Mouse (Mus musculus): ENCODE results near the gene Padi2.

The Padi2 gene

GRCm38 (mm10) chr4:140960781-140961466 is 54.8 kb downstream of the Padi2 start, which contains the start of gene Sdhb:
Gene Sdhb, plus strand, starts transcription at chr4:140961203.
- DNase-seq, result peak; percentile 92 to 93

DNA sequence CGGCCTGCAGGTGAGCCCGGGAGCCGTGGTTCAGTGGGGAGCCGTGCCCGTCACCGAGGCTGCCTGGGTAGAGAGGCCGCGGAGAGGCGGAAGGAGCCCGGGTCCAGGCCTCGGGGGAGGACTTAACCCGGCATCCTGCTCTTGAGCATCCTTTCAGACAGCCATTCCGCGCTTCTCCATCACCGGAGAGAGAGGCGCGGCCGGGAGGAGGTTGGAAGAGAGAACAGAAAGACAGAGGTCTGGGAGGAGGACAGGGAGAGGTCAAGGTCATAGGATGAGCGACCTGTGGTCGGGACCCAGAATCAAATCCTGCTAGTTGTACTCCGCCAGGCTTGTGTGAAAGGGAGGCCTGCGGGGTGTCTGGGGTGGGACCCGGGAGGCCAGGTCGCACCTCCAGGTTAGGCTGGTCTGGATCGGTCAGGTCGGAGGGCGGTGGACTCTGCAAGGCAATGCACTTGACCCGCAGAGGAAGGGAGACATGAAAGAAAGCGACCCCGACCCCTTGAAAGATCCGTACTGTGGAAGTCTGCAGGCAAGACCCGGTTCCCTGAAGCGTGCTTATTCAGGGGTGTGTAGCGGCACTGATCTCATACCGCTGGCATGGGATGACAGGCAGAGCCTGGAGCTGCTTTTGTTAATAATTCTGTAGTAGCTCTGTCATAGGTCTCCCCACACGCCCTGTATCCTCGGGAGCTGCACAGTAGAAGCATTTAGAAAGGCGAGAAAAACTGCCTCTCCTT is 55.5 kb downstream of the Padi2 start:
- DNase-seq, result no peak

GRCm38 (mm10) chr4:140962207-140962909 is 56.2 kb downstream of the Padi2 start:
- DNase-seq, result no peak

DNA sequence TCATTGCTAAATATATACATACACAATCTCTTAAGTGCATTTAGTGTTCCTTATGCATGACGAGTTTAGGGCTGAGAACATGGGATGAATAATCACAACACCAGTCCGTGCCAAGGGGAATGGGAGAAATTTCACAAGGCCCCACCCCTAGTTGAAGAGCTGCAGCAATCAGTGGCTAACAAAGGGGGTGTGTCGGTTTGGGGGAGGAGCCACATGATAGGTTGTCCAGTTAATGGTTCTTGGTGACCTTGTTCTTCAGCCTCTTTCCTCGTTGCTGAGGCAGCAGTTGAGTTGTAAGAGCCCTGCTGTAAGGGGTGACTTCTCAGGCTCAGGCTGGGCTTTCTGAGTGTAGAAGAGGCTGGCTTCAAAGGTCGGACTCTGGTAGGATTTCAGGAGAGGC is 56.8 kb downstream of the Padi2 start:
- peak in 1 of 2 experiments; percentile 25 for DNase-seq

DNA sequence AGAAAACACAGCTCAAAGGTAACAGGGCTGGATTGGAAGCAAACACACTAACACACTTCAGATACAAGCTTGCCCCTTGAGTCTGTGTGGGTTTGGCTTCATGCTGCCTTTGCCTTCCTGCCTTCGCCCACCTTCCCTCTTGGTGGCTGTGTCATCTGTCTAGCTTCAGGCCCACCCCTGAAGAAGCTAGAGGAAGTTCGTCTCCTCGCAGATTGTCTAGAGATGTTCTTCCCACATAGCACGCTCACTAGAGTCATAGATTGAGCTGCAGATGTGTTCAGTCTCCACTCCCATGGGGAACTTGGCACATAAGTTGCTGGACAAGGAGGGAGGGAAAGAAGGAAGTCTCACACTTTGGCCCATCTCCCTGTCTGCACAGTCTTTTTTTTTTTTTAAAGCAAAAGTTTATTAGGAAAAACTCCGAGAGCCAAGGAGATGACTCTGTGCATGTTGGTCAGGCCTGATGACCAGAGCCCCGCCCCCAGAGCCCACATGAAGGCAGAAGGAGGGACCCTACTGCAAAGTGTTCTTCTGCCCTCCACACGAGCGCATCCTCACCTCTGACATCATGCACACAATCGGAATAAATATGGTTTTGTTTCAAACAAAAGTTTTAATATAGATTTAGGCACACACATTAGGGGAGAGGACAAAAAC is 57.9 kb downstream of the Padi2 start:
- DNase-seq, result no peak

- peak; percentile 79 to 80 for DNase-seq
These were observed 58.5 kb downstream of the Padi2 start for GRCm38 (mm10) chr4:140964620-140965019.

DNA sequence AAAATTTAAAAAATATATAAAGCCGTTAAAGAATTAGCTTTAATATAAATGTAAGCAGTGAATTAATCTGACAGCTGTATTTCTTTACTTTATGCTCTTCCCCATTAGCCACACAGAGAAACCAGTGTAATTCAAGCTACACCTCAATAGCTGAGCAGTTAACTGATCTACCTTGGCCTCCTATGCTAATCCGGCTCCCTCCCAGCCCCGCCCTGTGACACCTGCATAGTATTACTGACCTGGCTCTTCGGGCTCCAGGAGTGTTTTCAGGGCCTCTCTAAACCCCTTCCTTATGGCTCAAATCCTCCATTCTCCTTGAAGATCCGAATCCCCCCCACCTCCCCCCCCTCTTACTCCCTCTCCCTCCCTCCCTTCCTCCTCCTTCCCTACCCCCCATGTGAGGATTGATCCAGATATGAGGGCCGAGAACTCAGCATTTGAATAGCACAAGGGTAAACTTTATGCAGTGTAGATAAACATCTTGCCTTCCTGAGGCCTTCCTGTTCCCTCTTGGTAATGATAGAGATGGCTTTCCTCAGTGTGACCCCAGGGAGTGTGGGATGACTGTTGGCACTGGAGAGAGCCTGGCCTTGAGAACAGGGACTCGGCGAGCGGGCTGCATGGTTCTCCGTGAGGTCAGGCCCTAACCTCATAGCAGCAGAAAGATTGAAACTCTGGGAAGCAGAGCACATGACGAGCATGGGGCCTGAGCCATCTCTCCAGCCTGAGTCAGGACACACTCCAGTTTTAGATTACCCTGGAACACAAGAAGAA is 61.4 kb downstream of the Padi2 start:
- DNase-seq, result no peak

DNA sequence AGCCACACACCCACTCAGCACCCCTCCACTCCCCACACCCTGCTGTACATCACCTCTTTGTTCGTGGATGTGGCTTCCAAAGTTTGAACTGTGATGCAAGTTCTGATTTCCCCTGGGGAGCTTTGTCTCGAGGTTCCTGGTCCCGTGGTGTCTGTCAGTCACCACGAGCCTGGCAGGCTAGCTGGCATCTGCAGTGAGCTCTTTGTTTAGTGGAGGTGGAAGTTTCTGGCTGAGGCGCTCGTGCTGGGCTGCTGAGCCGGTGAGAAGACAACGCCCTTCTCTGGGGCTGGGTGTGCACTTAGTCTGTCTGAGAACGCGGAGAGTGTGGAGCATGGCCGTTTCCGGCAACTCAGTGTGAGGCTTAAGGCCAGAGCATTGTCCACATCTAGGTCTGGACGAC is 65.5 kb downstream of the Padi2 start:
- no peak for DNase-seq

GRCm38 (mm10) chr4:140974408-140974807 is 68.3 kb downstream of the Padi2 start:
- no peak for DNase-seq

- DNase-seq, result no peak
These were observed 69.2 kb downstream of the Padi2 start for GRCm38 (mm10) chr4:140975356-140975755.

DNA sequence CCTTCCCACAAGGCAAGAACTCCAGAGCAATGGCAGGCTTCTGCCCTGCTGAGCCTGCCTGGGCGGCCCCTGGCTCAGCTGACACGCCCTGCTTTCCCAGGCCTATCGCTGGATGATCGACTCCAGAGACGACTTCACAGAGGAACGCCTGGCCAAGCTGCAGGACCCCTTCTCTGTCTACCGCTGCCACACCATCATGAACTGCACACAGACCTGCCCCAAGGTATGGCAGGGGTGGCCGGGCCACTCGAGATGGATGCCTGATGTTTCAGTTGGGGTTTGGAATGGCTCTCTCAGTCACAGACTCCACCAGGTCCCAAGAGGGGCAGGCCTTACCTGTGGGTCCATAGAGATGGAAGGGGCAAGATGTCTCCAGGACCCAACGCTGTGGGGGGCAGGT is 71.1 kb downstream of the Padi2 start:
- DNase-seq, result no peak

DNA sequence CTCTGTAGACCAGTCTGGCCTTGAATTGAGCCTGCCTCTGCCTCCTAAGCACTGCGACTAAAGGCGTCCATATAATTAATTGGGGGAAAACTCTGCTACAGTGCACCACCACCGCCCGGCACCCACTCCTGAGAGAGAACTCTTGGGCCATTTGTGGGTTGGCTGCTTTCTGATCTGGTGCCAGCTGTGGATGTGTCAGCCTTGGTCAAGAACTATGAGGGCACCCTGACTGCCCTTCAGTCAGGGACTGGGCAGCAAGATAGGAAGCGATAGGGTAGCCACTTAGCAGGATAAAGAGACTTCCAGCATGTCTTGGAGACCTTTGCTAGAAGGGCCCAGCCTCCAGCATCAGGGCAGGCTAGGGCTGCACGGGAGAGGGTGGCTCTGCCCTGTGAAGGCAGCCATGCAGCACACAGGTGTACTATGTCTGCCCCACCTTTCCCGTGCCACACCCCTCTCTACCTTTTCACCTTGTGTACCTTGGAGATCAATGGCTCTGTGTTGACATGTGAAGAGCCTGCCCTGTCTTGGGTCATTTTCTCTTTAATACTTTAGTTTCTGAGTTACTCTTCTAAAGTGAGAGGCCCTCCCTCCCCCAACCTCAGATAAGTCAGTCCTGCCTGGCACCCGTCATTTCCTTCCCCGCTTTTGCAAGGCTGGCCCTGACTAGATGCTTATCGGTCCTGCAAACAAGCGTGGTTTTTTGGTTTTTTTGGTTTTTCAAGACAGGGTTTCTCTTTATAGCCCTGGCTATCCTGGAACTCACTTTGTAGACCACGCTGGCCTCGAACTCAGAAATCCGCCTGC is 71.9 kb downstream of the Padi2 start:
- DNase-seq, result no peak

GRCm38 (mm10) chr4:140981605-140982004 is 75.5 kb downstream of the Padi2 start:
- DNase-seq, result peak; percentile 42

- DNase-seq, result peak; percentile 55 to 62
These were observed 76.7 kb downstream of the Padi2 start for GRCm38 (mm10) chr4:140982808-140983207.

GRCm38 (mm10) chr4:140983442-140983841 is 77.3 kb downstream of the Padi2 start:
- peak; percentile 86 to 89 for DNase-seq

- DNase-seq, result no peak
These were observed 78.4 kb downstream of the Padi2 start for GRCm38 (mm10) chr4:140984544-140984943.

DNA sequence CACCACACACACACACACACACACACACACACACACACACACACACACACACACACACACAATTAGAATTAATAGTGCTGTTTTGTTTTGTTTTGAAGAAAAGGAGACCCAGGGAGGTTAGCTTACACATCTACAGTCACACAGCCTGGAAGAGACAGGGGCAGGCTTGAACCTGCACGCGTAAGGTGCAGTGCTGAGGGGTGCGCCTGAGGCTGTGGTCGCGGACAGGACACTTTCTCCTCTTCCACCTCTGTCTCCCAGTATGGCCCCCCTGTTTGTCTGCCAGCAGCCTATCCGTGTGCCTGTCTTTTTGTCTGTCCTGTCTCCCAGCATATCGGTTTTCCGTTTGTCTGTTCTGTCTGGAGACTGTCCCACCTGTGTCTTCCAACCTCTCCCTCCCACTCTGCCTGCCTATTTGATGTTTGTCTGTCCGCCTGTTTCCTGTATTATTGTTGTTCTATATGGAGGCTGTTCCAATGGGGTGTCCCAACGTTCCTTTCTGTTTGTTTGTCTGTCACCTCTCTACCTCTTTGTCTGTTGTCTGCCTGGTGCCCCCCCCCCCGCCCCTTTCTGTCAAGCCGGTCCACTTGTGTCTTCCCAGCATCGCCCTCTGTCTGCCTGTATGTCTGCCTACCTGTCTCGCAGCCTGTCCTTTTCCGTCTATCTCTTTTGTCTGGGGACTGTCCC is 80.0 kb downstream of the Padi2 start:
- DNase-seq, result no peak

GRCm38 (mm10) chr4:140986711-140987395 is 80.7 kb downstream of the Padi2 start, which contains the start of gene Atp13a2:
Gene Atp13a2, plus strand, starts transcription at chr4:140986873.
- DNase-seq, result peak; percentile 91 to 93

DNA sequence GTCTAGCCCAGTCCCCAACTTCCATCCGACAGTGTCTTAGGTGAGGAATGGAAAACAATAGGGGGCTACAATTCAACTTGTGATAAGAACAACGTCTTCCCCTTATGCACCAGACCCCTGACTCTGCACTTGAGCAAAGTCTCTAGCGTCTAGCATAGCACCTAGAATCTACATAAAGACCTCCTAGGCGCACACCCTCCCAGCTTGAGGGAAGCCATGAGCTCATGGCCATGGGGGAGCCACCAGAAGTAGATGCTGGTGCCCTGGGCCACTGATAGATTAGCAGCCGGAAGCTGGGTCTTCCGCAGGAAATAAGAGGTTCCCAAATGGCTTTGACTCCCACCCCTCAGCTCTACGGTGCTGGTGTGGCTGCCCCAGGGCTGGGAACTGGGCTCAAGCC is 81.3 kb downstream of the Padi2 start:
- DNase-seq, result peak; percentile 34 to 38

DNA sequence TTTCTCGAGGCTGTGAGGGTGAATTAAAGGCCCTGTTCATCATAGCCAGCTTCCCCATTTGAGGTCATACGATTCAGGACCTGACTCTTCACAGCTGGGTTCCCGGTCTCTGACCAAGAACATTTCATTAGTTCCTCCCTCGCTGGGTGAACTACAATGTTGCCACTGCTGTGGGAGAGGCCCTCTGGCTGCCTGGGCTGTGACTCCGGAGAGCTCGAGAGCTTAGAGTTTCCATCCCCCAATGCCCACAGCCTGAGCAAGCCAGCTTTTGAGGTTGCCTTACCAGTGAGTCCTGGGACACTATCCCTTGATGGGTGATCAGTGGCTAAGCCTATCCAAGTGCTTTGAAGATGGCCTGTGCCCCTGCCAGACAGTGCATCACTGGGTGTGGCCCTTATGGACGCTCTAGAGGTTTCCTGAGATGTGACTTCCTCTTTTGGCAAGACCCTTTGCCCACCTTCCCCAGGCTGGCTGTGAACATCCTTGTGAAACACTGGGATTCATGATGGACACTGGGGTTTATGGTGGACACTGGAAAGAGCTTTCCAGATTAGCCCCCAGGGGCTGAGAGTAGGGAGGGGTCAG is 82.7 kb downstream of the Padi2 start:
- peak; percentile 76 to 77 for DNase-seq
